Mouse (Mus musculus) bone marrow, adult 2 months (tissue): ENCODE data around the gene Tor3a.

ENCODE experiments used
- CTCF ChIP-seq: fragments of 200-500 bp; IDR thresholded peaks from 2 replicates; pipeline ENCODE4 v1.5.1; 2011; ENCODE audit warnings: low read length, control low read depth; ENCODE audit not compliant: control insufficient read depth, insufficient read depth
- POLR2A ChIP-seq: fragments of 200-500 bp; IDR thresholded peaks from 2 replicates; pipeline ENCODE4 v1.6.1; 2011; ENCODE audit warnings: low read depth, mild to moderate bottlenecking, control low read depth, low read length, borderline replicate concordance; ENCODE audit not compliant: control insufficient read depth

GRCm38 (mm10) chr1:156642813-156643212 is 31.3 kb downstream of the Tor3a start:
- TF ChIP-seq CTCF, result no peak
- no peak for TF ChIP-seq POLR2A
